ENCODE assay signal across 15 mouse cellular contexts in the genomic region with DNA sequence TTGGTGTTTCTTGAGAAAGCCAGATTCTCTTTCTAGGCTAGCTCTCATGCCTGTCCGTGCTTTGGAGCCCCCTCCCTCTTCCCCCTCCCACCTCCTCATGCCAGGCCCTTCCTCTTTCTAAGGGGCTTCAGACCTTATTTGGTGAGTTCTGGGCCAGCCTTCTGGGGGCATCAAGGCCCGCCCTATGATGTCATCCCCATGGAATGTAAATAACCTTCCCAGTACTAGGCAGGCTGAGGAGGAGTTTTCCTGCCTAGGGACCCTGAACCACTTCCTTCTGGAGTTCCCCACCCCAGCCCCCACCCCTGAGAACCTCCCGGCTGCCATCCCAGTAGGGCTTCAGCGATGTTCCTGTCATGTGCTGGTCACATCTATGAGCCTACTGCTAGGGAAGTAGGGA. TPM values are rescaled to one million over a fixed set of nuclear protein-coding genes. Genes with fewer than 3 reads are reported as not detected.
DNase-seq lines count a peak whose midpoint lies in the region; ATAC-seq and TF ChIP-seq lines count a peak whose summit lies in the region.
"Had no signal": no experiment of that assay in that cellular context is flagged by ENCODE, and none has a peak within 500 bp of the region (broad histone marks: within the 10 kb centered on the region; RNA-seq: fewer than 3 reads in every experiment).

No protein-coding gene starts in this region.

- no peaks in the 10 kb centered on the region for H3K27me3 ChIP-seq in heart, embryonic 11.5 days (ENCODE audit: control insufficient read depth, insufficient read depth, low read length)
- no peaks in the 10 kb centered on the region for H3K27me3 ChIP-seq in neural tube, embryonic 15.5 days (replicated peaks)
- no peaks in the 10 kb centered on the region for H3K27me3 ChIP-seq in limb, embryonic 13.5 days
- H3K27me3 ChIP-seq in stomach, postnatal 0 days (ENCODE audit: control insufficient read depth, insufficient read depth, low read length), result no peaks in the 10 kb centered on the region
- H3K27me3 ChIP-seq: CH12.LX had no signal

- H3K27ac ChIP-seq in heart, embryonic 11.5 days (ENCODE audit: low read depth, low read length), result peak overlapping the region; percentile 91
- 0 out of 2 replicates have a peak overlapping the region, but pooled peaks have one; percentile 38 for H3K27ac ChIP-seq in neural tube, embryonic 15.5 days (replicated peaks)
- H3K27ac ChIP-seq in limb, embryonic 13.5 days, result peak overlapping the region; percentile 48; the same call in 1 of the 2 replicates
- H3K27ac ChIP-seq in stomach, postnatal 0 days (replicated peaks), result peak overlapping the region; percentile 94

- whole genome bisulfite sequencing in heart, embryonic 11.5 days (ENCODE audit: insufficient replicate concordance), result 18% methylated on average over 4 of the region's 4 CpGs
- WGBS in neural tube, embryonic 15.5 days, result 72% methylated on average over 4 of the region's 4 CpGs
- 45% methylated on average over 4 of the region's 4 CpGs for WGBS in limb, embryonic 13.5 days
- WGBS in stomach, postnatal 0 days, result 9% methylated on average over 4 of the region's 4 CpGs

- H3K9me3 ChIP-seq in heart, embryonic 11.5 days (replicated peaks; ENCODE audit: control insufficient read depth, low read length), result no peaks in the 10 kb centered on the region
- no peaks in the 10 kb centered on the region for H3K9me3 ChIP-seq in neural tube, embryonic 15.5 days (replicated peaks)
- H3K9me3 ChIP-seq in limb, embryonic 13.5 days, result no peaks in the 10 kb centered on the region
- H3K9me3 ChIP-seq in stomach, postnatal 0 days (ENCODE audit: control insufficient read depth, low read length), result no peaks in the 10 kb centered on the region

- no peak overlapping the region for H3K4me3 ChIP-seq in heart, embryonic 11.5 days (ENCODE audit: low read depth, low read length)
- no peak overlapping the region for H3K4me3 ChIP-seq in neural tube, embryonic 15.5 days (replicated peaks)
- H3K4me3 ChIP-seq in limb, embryonic 13.5 days, result 0 out of 2 replicates have a peak overlapping the region, but pooled peaks have one; percentile 7
- H3K4me3 ChIP-seq in stomach, postnatal 0 days (ENCODE audit: low read depth, low read length), result no peak overlapping the region

- DNase-seq in heart, postnatal 4 days, result no peak
- DNase-seq in neural tube, embryonic 10.5 days (ENCODE audit: extremely low spot score, low spot score), result no peak
- DNase-seq in stomach, postnatal 0 days (ENCODE audit: low spot score), result no peak
- no peak for DNase-seq in thymus, postnatal 25 days
- no peak for DNase-seq in cerebellum, adult 9-11 months
- DNase-seq: adrenal gland, postnatal 10 days had no signal

- ATAC-seq in heart, embryonic 11.5 days (replicated peaks; ENCODE audit: insufficient number of reproducible peaks, low FRiP score, low TSS enrichment), result 0 out of 2 replicates have a peak, but pooled peaks have one; percentile 15
- no peak for ATAC-seq in neural tube, embryonic 15.5 days (ENCODE audit: low FRiP score)
- no peak for ATAC-seq in limb, embryonic 13.5 days (ENCODE audit: low FRiP score, low read depth)
- ATAC-seq in stomach, postnatal 0 days (ENCODE audit: low FRiP score, low TSS enrichment), result peak; percentile 5; the same call in 1 of the 2 replicates

- TF ChIP-seq CTCF in stomach, postnatal 0 days (IDR thresholded peaks at IDR 0.05; ENCODE audit: low read depth), result no peak

- TF ChIP-seq EP300 in stomach, postnatal 0 days (optimal IDR thresholded peaks at IDR 0.05), result no peak

- H3K36me3 ChIP-seq in heart, embryonic 11.5 days (ENCODE audit: control insufficient read depth, insufficient read depth, low read length), result peaks cover 37% of the 10 kb centered on the region
- peaks cover 68% of the 10 kb centered on the region for H3K36me3 ChIP-seq in neural tube, embryonic 15.5 days
- H3K36me3 ChIP-seq in limb, embryonic 13.5 days, result peaks cover 75% of the 10 kb centered on the region
- H3K36me3 ChIP-seq in stomach, postnatal 0 days (ENCODE audit: control insufficient read depth, insufficient read depth, low read length), result peaks cover 25% of the 10 kb centered on the region

- H3K4me1 ChIP-seq in heart, embryonic 11.5 days (ENCODE audit: control insufficient read depth, insufficient read depth, low read length), result peaks cover 24% of the 10 kb centered on the region
- peaks cover 30% of the 10 kb centered on the region for H3K4me1 ChIP-seq in neural tube, embryonic 15.5 days
- H3K4me1 ChIP-seq in limb, embryonic 13.5 days, result peaks cover 41% of the 10 kb centered on the region
- peaks cover 8% of the 10 kb centered on the region; the same call in 1 of the 2 replicates for H3K4me1 ChIP-seq in stomach, postnatal 0 days (replicated peaks; ENCODE audit: control insufficient read depth, insufficient read depth)

- peak overlapping the region; percentile 68 for H3K4me2 ChIP-seq in heart, embryonic 11.5 days
- no peak overlapping the region for H3K4me2 ChIP-seq in neural tube, embryonic 15.5 days
- 0 out of 2 replicates have a peak overlapping the region, but pooled peaks have one; percentile 9 for H3K4me2 ChIP-seq in limb, embryonic 13.5 days (replicated peaks)
- H3K4me2 ChIP-seq in stomach, postnatal 0 days (replicated peaks; ENCODE audit: low read depth), result peak overlapping the region; percentile 23; the same call in 1 of the 2 replicates

- H3K9ac ChIP-seq in heart, embryonic 11.5 days (ENCODE audit: low read depth, low read length), result peak overlapping the region; percentile 52
- no peak overlapping the region for H3K9ac ChIP-seq in neural tube, embryonic 15.5 days (replicated peaks)
- 0 out of 2 replicates have a peak overlapping the region, but pooled peaks have one; percentile 31 for H3K9ac ChIP-seq in limb, embryonic 13.5 days
- H3K9ac ChIP-seq in stomach, postnatal 0 days (ENCODE audit: low read length), result 0 out of 2 replicates have a peak overlapping the region, but pooled peaks have one; percentile 5

RNA-seq across cellular contexts. Expression of gene 4930442H23Rik, which starts 1.1 kb away (rescaled TPM):
- polyA plus RNA-seq in heart, embryonic 11.5 days (2014; fragmentation: Nextera tagmentation; extraction: Ambion mirVana), result 0.21 TPM in 1 of 2 replicates, not detected in the other
- not detected for total RNA-seq in heart, postnatal 4 days (2021)
- polyA plus RNA-seq in neural tube, embryonic 15.5 days (2015; fragmentation: Nextera tagmentation; extraction: Ambion mirVana), result not detected in 2 replicates
- polyA plus RNA-seq in limb, embryonic 13.5 days (2015; fragmentation: Nextera tagmentation; extraction: Ambion mirVana), result not detected in 2 replicates
- polyA plus RNA-seq in stomach, postnatal 0 days (2015; fragmentation: Nextera tagmentation; extraction: Ambion mirVana), result 0.07 TPM in 1 of 2 replicates, not detected in the other
- total RNA-seq: adrenal gland, postnatal 10 days; CH12.LX; layer of hippocampus, postnatal 10 days; megakaryocyte, adult 5-6 weeks had no signal
- polyA plus RNA-seq: cortical plate, adult 2 months; gonadal fat pad, adult 2 months; thymus, postnatal 0 days had no signal

RNA-seq across cellular contexts. Expression of gene Dapk3, which starts 2.0 kb away (rescaled TPM):
- 44.1 and 47.4 TPM in 2 replicates for polyA plus RNA-seq in heart, embryonic 11.5 days (2014; fragmentation: Nextera tagmentation; extraction: Ambion mirVana)
- 10 to 100 TPM; 41.9 to 45.7 TPM for total RNA-seq in heart, postnatal 4 days (2021)
- 65.7 and 70.4 TPM in 2 replicates for polyA plus RNA-seq in neural tube, embryonic 15.5 days (2015; fragmentation: Nextera tagmentation; extraction: Ambion mirVana)
- polyA plus RNA-seq in limb, embryonic 13.5 days (2015; fragmentation: Nextera tagmentation; extraction: Ambion mirVana), result 53.4 and 53.7 TPM in 2 replicates
- polyA plus RNA-seq in stomach, postnatal 0 days (2015; fragmentation: Nextera tagmentation; extraction: Ambion mirVana), result 44.6 and 51.8 TPM in 2 replicates

RNA-seq across cellular contexts. Expression of gene Eef2, which starts 8.3 kb away (rescaled TPM):
- 313 and 338 TPM in 2 replicates for polyA plus RNA-seq in heart, embryonic 11.5 days (2014; fragmentation: Nextera tagmentation; extraction: Ambion mirVana)
- total RNA-seq in heart, postnatal 4 days (2021), result 1,000 to 10,000 TPM; 1,326 to 1,351 TPM
- polyA plus RNA-seq in neural tube, embryonic 15.5 days (2015; fragmentation: Nextera tagmentation; extraction: Ambion mirVana), result 493 and 549 TPM in 2 replicates
- polyA plus RNA-seq in limb, embryonic 13.5 days (2015; fragmentation: Nextera tagmentation; extraction: Ambion mirVana), result 577 and 592 TPM in 2 replicates
- polyA plus RNA-seq in stomach, postnatal 0 days (2015; fragmentation: Nextera tagmentation; extraction: Ambion mirVana), result 337 and 380 TPM in 2 replicates

RNA-seq across cellular contexts. Expression of gene Pias4, which starts 17.0 kb away (rescaled TPM):
- polyA plus RNA-seq in heart, embryonic 11.5 days (2014; fragmentation: Nextera tagmentation; extraction: Ambion mirVana), result 39.4 and 39.7 TPM in 2 replicates
- 10 to 100 TPM; 17.5 to 18.6 TPM for total RNA-seq in heart, postnatal 4 days (2021)
- 52.8 and 57.3 TPM in 2 replicates for polyA plus RNA-seq in neural tube, embryonic 15.5 days (2015; fragmentation: Nextera tagmentation; extraction: Ambion mirVana)
- polyA plus RNA-seq in limb, embryonic 13.5 days (2015; fragmentation: Nextera tagmentation; extraction: Ambion mirVana), result 62.2 and 62.3 TPM in 2 replicates
- 18.7 and 20.9 TPM in 2 replicates for polyA plus RNA-seq in stomach, postnatal 0 days (2015; fragmentation: Nextera tagmentation; extraction: Ambion mirVana)

RNA-seq across cellular contexts. Expression of gene Nmrk2, which starts 17.1 kb away (rescaled TPM):
- polyA plus RNA-seq in heart, embryonic 11.5 days (2014; fragmentation: Nextera tagmentation; extraction: Ambion mirVana), result 2.2 and 3.6 TPM in 2 replicates
- total RNA-seq in heart, postnatal 4 days (2021), result 10 to 100 TPM; 44.1 to 74.9 TPM
- polyA plus RNA-seq in neural tube, embryonic 15.5 days (2015; fragmentation: Nextera tagmentation; extraction: Ambion mirVana), result 0.17 and 0.26 TPM in 2 replicates
- 0.18 and 0.26 TPM in 2 replicates for polyA plus RNA-seq in limb, embryonic 13.5 days (2015; fragmentation: Nextera tagmentation; extraction: Ambion mirVana)
- 0.07 TPM in 1 of 2 replicates, not detected in the other for polyA plus RNA-seq in stomach, postnatal 0 days (2015; fragmentation: Nextera tagmentation; extraction: Ambion mirVana)
- total RNA-seq: CH12.LX; megakaryocyte, adult 5-6 weeks had no signal
- polyA plus RNA-seq: gonadal fat pad, adult 2 months had no signal

Comparison
In these comparisons a context has a peak if more than half of its experiments do, and no peak if none do; other contexts are left out.
1. ATAC-seq: peak in heart, embryonic 11.5 days (single experiment) and stomach, postnatal 0 days (single experiment); none in neural tube, embryonic 15.5 days (single experiment) and limb, embryonic 13.5 days (single experiment).
2. H3K27ac ChIP-seq: peak in every context shown above with its lines; median percentile 94 in stomach, postnatal 0 days; 91 in heart, embryonic 11.5 days; 48 in limb, embryonic 13.5 days; 38 in neural tube, embryonic 15.5 days.